Mouse (Mus musculus) forebrain, embryonic 12.5 days (tissue): ENCODE measurements at regions not wholly inside any gene's neighbourhood (a gene's known extent, or its start where the extent isn't known, plus 50 kb on each side); places are given as distances from the start of the nearest gene placed in this dataset.

Source experiments
- ATAC-seq: fragments of 200-750 bp; cut with Nextera tagmentation; 2 replicates; pipeline ENCODE4 v1.8.0; 2017; ENCODE audit warnings: moderate TSS enrichment; ENCODE audit not compliant: low FRiP score
- H3K27ac ChIP-seq: fragments of 300-500 bp; sonication (generic); 2 replicates; pipeline ENCODE4 v1.5.1; 2016; ENCODE audit warnings: mild to moderate bottlenecking
- H3K27me3 ChIP-seq: fragments of 300-500 bp; sonication (generic); 2 replicates; pipeline ENCODE4 v1.6.1; 2016; ENCODE audit warnings: mild to moderate bottlenecking
- H3K36me3 ChIP-seq: fragments of 300-500 bp; sonication (generic); replicated peaks from 2 replicates; pipeline ENCODE4 v1.6.1; 2016; ENCODE audit warnings: mild to moderate bottlenecking
- H3K4me1 ChIP-seq: fragments of 300-500 bp; sonication (generic); 2 replicates; pipeline ENCODE4 v1.6.1; 2016
- H3K4me2 ChIP-seq: fragments of 300-500 bp; sonication (generic); 2 replicates; pipeline ENCODE4 v1.6.1; 2016; ENCODE audit warnings: mild to moderate bottlenecking, moderate library complexity
- H3K4me3 ChIP-seq: fragments of 300-500 bp; sonication (generic); replicated peaks from 2 replicates; pipeline ENCODE4 v1.5.1; 2016; ENCODE audit warnings: mild to moderate bottlenecking
- H3K9ac ChIP-seq: fragments of 300-500 bp; sonication (generic); 2 replicates; pipeline ENCODE4 v1.6.1; 2016; ENCODE audit warnings: mild to moderate bottlenecking
- H3K9me3 ChIP-seq: fragments of 300-500 bp; sonication (generic); 2 replicates; pipeline ENCODE4 v1.6.1; 2016
- WGBS: fragments of 180-500 bp; shearing (Covaris S2); methylation state at CpG from one replicate; pipeline ENCODE4 v1.1.7; 2016; 5-methylcytosine and 5-hydroxymethylcytosine counted together

- no peak overlapping the region for H3K9ac ChIP-seq
- WGBS = 46% methylated on average over 5 of the region's 5 CpGs
- H3K27ac ChIP-seq = no peak overlapping the region
- H3K27me3 ChIP-seq = 0 out of 2 replicates have a peak, but pooled peaks cover 9% of the 10 kb centered on the region
- no peak overlapping the region for H3K4me2 ChIP-seq
- no peak for ATAC-seq
- peaks cover 10% of the 10 kb centered on the region for H3K4me1 ChIP-seq
- no peaks in the 10 kb centered on the region for H3K36me3 ChIP-seq
- H3K4me3 ChIP-seq = no peak overlapping the region
- H3K9me3 ChIP-seq = no peaks in the 10 kb centered on the region
Observed at GRCm38 (mm10) chr11:6905630-6906029, 68.2 kb upstream of the Gm11983 start.

- H3K9me3 ChIP-seq = no peaks in the 10 kb centered on the region
- 78% methylated on average over 3 of the region's 3 CpGs for WGBS
- peaks cover 24% of the 10 kb centered on the region for H3K4me1 ChIP-seq
- no peak overlapping the region for H3K4me3 ChIP-seq
- 0 out of 2 replicates have a peak, but pooled peaks cover 9% of the 10 kb centered on the region for H3K27me3 ChIP-seq
- H3K4me2 ChIP-seq = no peak overlapping the region
- no peak overlapping the region for H3K27ac ChIP-seq
- no peak for ATAC-seq
- no peak overlapping the region for H3K9ac ChIP-seq
- H3K36me3 ChIP-seq = no peaks in the 10 kb centered on the region
Observed at GRCm38 (mm10) chr11:6902991-6903390, 65.5 kb upstream of the Gm11983 start.

DNA sequence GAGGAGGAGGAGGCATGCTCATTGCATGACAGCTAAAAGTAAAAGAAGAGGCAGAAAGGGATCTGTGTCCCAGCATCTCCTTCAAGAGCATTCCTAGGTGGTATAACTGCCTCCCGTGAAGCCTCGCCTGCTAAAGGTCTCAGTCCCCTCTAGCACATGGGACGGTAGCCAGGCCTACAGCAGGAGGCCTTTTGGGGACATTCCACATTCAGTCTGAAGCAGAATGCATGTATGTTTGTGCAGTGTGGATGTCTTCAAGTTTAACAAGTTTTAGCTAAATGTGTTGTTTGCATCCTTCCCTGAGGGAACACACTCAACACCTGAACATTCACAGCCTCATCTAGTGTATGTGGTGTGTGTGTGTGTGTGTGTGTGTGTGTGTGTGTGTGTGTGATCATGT is 64.8 kb upstream of the Gm11983 start:
- no peak for ATAC-seq
- 0 out of 2 replicates have a peak, but pooled peaks cover 9% of the 10 kb centered on the region for H3K27me3 ChIP-seq
- WGBS = 78% methylated on average over 3 of the region's 3 CpGs
- H3K27ac ChIP-seq = no peak overlapping the region
- no peak overlapping the region for H3K4me2 ChIP-seq
- H3K9me3 ChIP-seq = no peaks in the 10 kb centered on the region
- H3K9ac ChIP-seq = no peak overlapping the region
- peaks cover 24% of the 10 kb centered on the region for H3K4me1 ChIP-seq
- H3K4me3 ChIP-seq = no peak overlapping the region
- H3K36me3 ChIP-seq = no peaks in the 10 kb centered on the region

DNA sequence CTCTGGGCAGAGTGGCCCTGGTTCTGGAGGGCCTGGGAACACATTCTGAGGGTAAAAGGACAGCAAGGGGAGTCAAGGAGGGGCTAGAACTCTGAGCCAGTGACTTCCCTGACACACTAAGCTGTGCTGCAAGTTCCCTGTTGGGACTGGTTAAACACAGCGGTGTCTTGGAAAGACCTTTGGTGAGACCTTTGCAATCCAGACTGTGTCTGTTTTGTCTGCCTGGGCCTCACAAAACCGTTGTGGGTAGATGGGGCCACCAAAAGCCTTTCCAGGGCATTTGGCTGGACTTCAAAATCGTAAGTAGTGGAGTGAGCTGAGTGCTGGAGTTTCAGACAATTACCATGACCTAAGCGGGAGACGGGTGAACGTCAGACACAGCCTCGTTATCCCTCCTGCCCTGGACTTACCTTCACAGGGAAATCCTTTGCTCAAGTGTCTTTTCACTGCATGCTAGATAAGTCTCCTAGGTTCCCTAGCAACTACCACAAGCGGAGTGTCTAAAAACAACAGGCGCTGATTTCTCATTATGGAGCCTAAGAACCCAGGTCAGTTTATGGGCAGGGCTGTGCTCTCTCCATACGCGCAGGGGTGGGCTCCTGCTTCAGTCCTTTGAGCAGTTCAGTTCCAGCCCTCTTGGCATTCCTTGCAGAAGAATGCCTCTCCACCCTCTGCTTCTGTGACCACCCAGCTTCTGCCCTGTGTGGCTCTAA is 63.5 kb upstream of the Gm11983 start:
- peak; percentile 53 for ATAC-seq
- WGBS = 24% methylated on average over 11 of the region's 11 CpGs
- H3K9ac ChIP-seq = no peak overlapping the region
- H3K27ac ChIP-seq = 0 out of 2 replicates have a peak overlapping the region, but pooled peaks have one; percentile 36
- peak overlapping the region; percentile 8; the same call in 1 of the 2 replicates for H3K4me2 ChIP-seq
- H3K27me3 ChIP-seq = 0 out of 2 replicates have a peak, but pooled peaks cover 9% of the 10 kb centered on the region
- H3K9me3 ChIP-seq = no peaks in the 10 kb centered on the region
- H3K36me3 ChIP-seq = no peaks in the 10 kb centered on the region
- no peak overlapping the region for H3K4me3 ChIP-seq
- H3K4me1 ChIP-seq = peaks cover 24% of the 10 kb centered on the region

GRCm38 (mm10) chr11:6900357-6900756 is 62.9 kb upstream of the Gm11983 start:
- Histone ChIP-seq H3K27ac (0 out of 2 replicates have a peak overlapping the region, but pooled peaks have one; percentile 36), H3K9ac (no peak overlapping the region), H3K4me2 (peak overlapping the region; percentile 8), H3K27me3 (0 out of 2 replicates have a peak, but pooled peaks cover 9% of the 10 kb centered on the region), H3K9me3 (no peaks in the 10 kb centered on the region), H3K4me3 (no peak overlapping the region), H3K36me3 (no peaks in the 10 kb centered on the region), H3K4me1 (peaks cover 21% of the 10 kb centered on the region)
- 21% methylated on average over 12 of the region's 12 CpGs for WGBS
- ATAC-seq = peak; percentile 39; the same call in 1 of the 2 replicates

DNA sequence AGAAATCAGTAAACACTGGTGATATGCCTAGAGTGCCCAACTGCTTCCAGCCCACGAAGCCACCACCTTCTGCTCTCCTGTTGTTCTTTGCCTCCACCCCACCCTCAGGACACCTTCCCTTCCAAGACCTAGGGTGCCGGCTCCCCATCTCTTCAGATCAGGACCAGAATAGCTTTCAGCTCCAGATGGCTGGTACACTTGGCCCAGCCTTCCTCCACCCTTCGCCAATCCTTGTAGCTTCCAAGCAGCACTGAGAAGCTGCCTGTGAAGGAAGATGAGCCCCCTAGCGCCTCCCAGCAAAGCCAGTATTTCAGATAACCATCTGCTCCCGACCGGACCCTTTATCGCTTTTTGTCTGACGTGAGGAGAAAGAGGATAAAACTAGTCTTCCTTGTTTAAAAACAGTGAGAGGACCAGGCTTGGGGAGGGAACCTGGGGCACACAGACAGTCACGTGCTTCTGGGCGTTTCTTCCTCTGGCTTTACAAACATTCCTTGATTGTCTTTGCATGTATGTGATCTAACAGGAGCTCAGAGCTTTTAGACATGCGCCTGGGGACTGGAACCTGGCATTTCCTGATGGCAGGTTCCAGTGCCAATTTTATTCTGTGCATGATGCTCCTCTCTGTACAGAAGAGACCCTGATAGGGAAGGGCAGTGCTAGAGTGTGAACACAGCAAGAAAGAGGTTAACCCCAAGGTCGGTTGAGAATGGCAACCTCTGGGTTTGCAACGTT is 62.0 kb upstream of the Gm11983 start:
- Histone ChIP-seq H3K4me2 (no peak overlapping the region), H3K9ac (no peak overlapping the region), H3K9me3 (no peaks in the 10 kb centered on the region), H3K36me3 (no peaks in the 10 kb centered on the region), H3K27me3 (0 out of 2 replicates have a peak, but pooled peaks cover 9% of the 10 kb centered on the region), H3K27ac (no peak overlapping the region), H3K4me3 (no peak overlapping the region), H3K4me1 (peaks cover 21% of the 10 kb centered on the region)
- ATAC-seq = no peak
- 83% methylated on average over 13 of the region's 13 CpGs for WGBS

- 89% methylated on average over 5 of the region's 5 CpGs for WGBS
- H3K9me3 ChIP-seq = no peaks in the 10 kb centered on the region
- no peak overlapping the region for H3K9ac ChIP-seq
- no peak for ATAC-seq
- peaks cover 21% of the 10 kb centered on the region for H3K4me1 ChIP-seq
- H3K4me2 ChIP-seq = no peak overlapping the region
- no peak overlapping the region for H3K4me3 ChIP-seq
- no peak overlapping the region for H3K27ac ChIP-seq
- 0 out of 2 replicates have a peak, but pooled peaks cover 9% of the 10 kb centered on the region for H3K27me3 ChIP-seq
- H3K36me3 ChIP-seq = no peaks in the 10 kb centered on the region
Observed at GRCm38 (mm10) chr11:6898357-6899097, 61.1 kb upstream of the Gm11983 start.

DNA sequence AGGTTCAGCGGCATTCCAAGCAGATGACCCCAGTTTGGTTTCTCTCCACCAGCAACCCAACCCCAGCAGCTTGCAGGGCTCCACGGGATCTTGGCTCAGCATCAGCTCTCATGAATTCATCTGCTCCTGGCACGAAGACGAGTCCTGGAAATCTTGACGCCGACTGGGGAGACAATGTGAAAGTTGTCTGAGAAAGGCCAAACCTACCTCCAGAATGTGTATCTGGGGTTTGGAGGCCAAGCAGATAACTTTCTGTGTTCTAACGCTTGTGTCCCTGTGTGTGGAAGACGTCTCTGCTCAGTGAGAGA is 58.3 kb upstream of the Gm11983 start:
- Histone ChIP-seq H3K4me1 (peaks cover 15% of the 10 kb centered on the region), H3K4me2 (no peak overlapping the region), H3K9me3 (no peaks in the 10 kb centered on the region), H3K9ac (no peak overlapping the region), H3K27ac (no peak overlapping the region), H3K36me3 (no peaks in the 10 kb centered on the region), H3K4me3 (no peak overlapping the region), H3K27me3 (no peaks in the 10 kb centered on the region)
- ATAC-seq = no peak
- 65% methylated on average over 8 of the region's 8 CpGs for WGBS

GRCm38 (mm10) chr11:6894911-6895785 is 57.7 kb upstream of the Gm11983 start:
- Histone ChIP-seq H3K4me2 (no peak overlapping the region), H3K27ac (no peak overlapping the region), H3K4me3 (no peak overlapping the region), H3K9ac (no peak overlapping the region), H3K36me3 (no peaks in the 10 kb centered on the region), H3K27me3 (no peaks in the 10 kb centered on the region), H3K4me1 (peaks cover 9% of the 10 kb centered on the region; the same call in 1 of the 2 replicates), H3K9me3 (no peaks in the 10 kb centered on the region)
- WGBS = 30% methylated on average over 7 of the region's 7 CpGs
- ATAC-seq = peak; percentile 60; the same call in 1 of the 2 replicates

DNA sequence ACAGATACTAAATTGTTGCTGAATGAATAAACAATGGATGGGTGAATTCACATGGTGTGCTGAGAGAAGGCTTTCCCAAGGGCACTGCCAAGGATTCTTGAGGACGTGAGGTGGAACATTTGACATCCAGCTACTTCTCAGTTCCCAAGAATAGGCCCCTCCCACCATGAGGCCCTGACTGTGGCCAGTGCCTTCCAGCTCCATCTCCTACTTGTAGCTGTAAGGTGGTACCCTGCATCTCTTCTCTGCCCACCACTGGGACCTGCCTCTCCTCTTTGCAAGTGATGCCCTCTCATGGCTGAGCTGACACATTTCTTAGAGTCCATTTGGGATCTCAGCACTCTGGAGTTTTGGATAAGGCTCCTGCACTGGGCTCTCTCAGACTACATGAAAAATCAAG is 56.3 kb upstream of the Gm11983 start:
- 67% methylated on average over 1 of the region's 1 CpGs for WGBS
- Histone ChIP-seq H3K27ac (no peak overlapping the region), H3K4me2 (no peak overlapping the region), H3K36me3 (no peaks in the 10 kb centered on the region), H3K4me1 (no peaks in the 10 kb centered on the region), H3K9ac (no peak overlapping the region), H3K9me3 (no peaks in the 10 kb centered on the region), H3K4me3 (no peak overlapping the region), H3K27me3 (no peaks in the 10 kb centered on the region)
- ATAC-seq = no peak

- no peak overlapping the region for H3K9ac ChIP-seq
- no peak overlapping the region for H3K27ac ChIP-seq
- ATAC-seq = no peak
- no peaks in the 10 kb centered on the region for H3K4me1 ChIP-seq
- no peak overlapping the region for H3K4me3 ChIP-seq
- WGBS = 94% methylated on average over 3 of the region's 3 CpGs
- H3K36me3 ChIP-seq = no peaks in the 10 kb centered on the region
- no peaks in the 10 kb centered on the region for H3K27me3 ChIP-seq
- H3K9me3 ChIP-seq = no peaks in the 10 kb centered on the region
- H3K4me2 ChIP-seq = no peak overlapping the region
Observed at GRCm38 (mm10) chr11:6893063-6893462, 55.6 kb upstream of the Gm11983 start.
